Mouse (Mus musculus): Measurements from ENCODE around the gene Pklr.

Gene Pklr

DNA sequence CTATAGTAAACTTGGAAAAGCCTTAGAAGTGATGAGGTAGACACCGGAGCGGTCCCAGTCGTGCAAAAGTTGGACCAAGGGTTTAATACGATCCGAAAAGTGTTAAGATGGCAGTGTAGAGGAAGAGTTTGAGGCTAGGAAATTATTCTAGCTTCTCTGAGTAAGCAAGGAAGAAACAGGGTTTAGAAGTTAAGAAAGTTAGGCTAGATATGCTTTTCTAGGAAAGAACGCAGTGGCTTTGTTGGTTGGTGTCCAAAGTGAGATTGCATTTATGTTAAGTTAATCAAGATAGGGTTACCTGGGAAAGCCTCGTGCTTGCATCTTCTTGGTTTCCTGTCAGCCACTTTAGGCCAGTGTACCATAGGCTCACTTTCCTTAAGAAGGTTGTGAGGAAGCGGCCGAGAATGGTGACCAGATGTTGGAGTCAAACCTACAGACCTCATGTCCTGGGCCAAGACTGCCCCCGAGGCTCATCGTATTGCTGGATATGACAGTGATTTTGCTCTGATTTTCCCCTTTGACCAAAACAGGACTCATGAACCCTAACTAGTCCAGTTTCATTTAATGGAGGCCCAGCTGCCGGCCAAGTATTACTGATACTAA lies 29.4 kb downstream of the Pklr start:
- no peak for DNase-seq

DNA sequence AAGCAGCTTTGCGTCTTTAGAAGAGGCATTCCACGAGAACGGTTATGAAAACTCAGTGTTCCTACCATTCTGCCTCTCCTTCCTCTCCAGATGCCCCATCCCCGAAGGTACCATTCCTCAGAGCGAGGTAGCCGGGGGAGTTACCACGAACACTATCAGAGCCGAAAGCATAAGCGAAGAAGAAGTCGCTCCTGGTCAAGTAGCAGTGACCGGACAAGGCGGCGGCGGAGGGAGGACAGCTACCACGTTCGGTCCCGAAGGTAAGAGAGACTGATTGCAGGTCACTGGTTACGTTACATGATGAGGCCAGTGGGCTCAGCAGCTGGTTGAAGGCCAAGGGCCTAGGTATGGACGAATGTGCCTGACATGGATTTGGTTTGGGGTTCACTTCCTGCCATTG lies 31.0 kb downstream of the Pklr start:
- no peak for DNase-seq

DNA sequence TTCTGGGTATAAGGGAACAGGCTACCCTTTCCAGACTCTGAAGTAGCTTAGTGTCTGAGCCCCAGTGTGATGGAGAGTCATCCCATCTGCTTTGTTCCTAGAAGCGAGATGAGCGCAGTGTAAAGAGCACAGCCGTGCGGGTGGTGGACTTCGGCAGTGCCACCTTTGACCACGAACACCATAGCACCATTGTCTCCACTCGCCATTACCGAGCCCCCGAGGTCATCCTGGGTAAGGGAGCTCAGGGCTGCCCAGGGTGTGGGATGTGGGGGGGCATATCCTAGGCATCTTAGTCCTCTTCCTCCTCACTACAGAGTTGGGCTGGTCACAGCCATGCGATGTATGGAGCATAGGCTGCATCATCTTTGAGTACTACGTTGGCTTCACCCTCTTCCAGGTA lies 38.9 kb downstream of the Pklr start:
- no peak for DNase-seq

DNA sequence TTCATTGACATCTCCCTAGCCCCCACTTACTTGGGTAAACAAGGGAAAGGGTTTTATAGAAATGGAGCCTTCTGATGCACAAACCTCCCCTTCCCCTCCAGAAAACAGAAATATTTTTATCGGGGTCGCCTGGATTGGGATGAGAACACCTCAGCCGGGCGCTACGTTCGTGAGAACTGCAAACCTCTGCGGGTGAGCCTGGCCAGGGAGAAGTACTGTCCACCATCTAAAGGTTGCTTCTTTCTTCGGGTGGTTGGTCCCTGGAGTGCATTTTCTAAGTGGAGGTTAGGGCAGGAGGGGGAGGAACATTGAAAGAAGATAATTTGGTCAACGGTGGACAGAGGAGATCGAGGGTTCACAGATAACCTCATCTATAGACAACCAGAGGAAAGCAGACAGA lies 39.6 kb downstream of the Pklr start:
- no peak for DNase-seq

DNA sequence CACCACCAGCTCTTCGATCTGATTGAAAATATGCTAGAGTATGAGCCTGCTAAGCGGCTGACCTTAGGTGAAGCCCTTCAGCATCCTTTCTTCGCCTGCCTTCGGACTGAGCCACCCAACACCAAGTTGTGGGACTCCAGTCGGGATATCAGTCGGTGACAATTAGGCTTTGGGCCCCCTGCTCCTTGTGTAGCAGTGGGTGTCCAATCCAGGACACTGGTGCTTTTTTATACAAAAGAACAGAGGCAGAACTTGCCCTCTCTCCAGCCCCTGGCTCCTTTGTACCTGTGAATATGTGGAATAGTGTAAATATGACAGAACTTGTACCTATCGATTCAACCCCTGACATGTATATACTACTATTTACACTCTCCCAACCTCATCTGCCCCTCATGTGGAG lies 40.5 kb downstream of the Pklr start:
- no peak for DNase-seq

DNA sequence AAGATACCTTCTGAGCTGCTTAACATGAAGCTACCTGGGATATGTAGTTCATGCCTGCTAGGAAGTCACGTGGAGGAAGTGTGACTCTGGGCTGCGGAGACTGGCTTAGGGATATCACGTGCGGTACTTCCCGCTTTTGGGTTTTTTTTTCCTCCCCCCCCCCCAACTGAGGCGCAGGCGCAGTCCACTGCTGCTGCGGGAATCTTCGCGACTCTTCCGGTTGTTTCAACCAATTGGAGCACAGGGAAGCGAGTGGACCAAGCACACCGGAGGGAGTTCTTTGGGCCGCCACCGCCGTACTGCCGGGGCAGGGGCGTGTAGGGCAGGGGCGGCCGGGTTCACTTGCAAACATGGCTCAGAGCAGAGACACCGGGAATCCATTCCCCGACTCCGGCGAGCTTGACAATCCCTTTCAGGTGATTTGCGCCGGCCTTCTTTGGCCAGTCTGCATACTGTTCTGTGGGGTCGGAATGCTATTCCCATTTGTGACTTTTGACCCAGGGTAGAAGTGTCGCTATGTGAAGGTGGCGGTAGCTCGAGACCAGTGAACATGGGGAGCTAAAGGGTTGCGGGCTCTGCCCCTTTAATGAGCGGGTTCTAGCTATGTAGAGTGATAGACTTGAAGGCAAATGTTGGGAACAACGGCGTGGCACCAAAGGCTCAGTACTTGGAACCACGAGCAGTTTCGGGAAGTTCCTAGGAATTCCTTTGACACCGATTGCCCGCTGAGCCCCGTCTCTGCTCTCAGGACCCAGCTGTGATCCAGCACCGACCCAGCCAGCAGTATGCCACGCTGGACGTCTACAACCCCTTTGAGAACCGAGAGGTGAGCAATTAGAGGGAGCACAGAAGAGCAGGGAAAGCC lies 41.5 kb downstream of the Pklr start, which contains the start of gene Scamp3:
Gene Scamp3 (plus strand): TSS at position 232 of the 865 bp plus-strand sequence.
- DNase-seq: peak; percentile 99

DNA sequence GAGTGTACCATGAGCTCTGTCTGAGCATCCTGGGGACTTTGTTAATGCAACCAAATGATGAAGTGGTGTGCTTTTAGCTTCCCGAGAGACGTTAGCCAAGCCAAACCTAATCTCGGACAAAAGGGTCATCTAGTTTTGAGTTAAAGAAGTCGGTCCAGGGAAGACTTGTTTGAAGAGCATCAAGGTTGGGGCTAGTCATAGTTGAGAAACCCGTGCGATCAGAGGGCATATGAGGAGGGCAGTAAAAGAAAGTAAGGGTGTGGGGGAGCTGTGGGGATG lies 42.1 kb downstream of the Pklr start:
- no peak for DNase-seq

DNA sequence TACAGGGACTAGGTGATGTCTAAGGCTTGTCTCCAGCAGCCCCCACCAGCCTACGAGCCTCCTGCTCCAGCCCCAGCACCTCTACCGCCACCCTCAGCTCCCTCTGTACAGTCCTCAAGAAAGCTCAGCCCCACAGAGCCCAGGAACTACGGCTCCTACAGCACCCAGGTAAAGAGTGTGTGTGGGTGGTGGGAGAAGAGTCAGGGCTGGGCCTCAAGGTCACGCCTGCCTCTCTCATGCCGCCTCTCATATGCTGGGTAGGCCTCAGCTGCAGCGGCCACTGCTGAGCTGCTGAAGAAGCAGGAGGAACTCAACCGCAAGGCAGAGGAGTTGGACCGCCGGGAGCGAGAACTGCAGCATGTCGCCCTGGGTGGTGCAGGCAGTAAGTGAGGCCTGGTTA lies 43.1 kb downstream of the Pklr start:
- no peak for DNase-seq

DNA sequence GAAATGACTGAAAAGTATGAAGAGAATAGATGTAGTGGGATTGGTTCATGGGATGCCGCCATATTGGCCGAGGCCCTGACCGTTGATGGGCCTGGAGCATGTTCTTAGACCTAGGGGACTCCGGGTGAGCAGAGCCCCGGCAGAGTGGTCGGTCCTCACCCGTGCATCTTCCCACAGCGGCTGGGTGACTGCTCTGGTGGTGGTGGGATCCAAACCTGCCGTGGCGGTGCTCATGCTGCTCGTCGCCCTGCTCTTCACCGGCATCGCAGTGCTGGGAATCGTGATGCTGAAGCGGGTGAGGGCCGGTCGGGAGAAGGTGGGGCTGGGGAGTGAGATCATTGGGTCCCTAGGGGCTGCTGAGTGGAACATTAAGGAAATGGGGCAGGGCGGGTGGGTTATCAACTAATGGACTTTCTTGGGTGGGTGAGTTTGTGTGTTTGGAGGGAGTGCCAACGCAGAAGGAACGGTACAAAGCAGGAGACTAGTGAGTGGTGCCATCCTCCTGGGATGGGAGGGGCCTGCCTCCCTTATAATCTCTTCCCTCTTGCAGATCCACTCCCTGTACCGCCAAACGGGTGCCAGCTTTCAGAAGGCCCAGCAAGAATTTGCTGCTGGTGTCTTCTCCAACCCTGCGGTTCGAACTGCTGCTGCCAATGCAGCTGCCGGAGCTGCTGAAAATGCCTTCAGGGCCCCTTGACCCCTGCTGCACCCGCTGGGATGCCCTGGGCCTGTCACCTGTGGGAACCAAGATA lies 46.0 kb downstream of the Pklr start:
- no peak for DNase-seq

DNA sequence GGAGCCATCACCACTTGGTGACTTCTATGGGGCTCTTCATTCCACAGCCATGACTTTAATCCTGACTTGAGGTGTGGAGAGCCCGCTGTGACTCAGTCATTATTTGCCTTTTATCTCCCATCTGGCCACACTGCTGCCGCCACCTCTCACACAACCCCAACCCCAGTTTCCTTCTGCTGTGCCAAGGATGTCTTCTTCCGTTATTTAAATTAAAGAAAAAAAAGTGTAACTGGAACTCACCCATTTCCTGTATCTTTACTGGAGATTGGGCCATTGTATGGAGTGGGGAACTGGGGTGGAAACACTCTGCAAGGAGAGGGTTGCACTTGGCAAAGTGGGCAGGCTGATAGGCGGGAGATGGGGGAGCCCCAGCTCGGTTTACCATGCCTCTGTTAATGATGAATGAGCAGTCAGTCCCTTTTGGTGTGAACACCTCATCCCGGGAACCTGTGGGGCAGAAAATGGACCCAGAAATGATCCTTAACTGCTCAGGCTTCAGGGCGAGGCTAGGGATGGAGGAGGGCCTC lies 46.7 kb downstream of the Pklr start:
- DNase-seq: no peak

DNA sequence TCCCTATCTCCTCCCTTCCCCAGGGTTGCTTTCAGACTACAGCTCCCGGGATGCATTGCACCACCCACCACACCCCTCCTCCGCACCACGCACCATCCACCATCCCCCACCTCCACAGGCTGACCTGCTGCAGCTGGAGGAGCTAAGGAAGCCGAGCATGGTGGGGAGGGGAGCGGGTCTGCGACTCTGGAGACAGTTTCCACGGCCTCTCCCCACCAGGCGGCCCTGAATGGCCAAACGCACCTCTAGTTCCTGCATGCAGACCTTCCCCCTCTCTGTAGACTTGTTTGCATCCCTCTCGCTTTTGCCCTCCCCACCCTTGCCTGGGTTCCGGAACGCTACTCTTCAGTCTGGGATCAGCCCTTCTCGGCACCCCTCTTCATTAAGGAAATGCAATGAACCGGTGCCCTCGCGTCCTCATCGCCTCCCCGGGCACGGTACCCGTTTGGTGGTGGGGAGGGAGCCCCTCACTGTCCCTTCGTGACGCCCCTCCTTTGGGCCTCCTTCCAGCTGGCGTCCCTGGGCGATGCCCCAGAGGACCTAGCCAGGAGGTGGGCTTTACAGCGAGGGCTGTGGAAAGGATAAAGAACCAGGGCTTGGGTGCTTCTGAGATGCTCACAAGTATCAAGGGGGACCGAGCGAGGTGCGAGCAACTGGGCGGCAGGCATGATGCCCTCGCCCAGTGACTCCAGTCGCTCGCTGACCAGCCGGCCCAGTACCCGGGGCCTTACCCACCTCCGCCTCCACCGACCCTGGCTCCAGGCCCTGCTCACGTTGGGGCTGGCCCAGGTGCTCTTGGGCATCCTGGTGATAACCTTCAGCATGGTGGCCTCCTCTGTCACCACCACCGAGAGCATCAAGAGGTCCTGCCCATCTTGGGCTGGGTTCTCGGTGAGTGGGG lies 47.4 kb downstream of the Pklr start, which contains the start of gene Fam189b:
Gene Fam189b (plus strand): TSS at position 86 of the 901 bp plus-strand sequence.
- DNase-seq: peak; percentile 92

DNA sequence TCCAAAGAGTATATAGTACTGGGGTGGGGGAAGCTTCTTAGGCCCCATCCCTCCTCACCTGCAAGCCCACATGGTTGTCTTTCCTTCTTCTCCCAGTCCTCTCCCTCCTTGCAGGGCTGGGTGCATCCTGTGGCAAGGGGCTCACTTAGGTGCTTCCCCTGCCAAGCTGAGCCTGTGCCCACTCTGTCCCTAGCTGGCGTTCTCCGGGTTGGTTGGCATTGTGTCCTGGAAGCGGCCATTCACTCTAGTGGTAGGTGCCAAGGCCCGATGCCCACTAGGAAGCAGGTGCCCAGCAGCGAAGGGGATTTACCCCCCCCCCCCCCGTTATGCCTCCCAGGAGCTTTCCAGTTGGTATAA lies 48.0 kb downstream of the Pklr start:
- DNase-seq: no peak

DNA sequence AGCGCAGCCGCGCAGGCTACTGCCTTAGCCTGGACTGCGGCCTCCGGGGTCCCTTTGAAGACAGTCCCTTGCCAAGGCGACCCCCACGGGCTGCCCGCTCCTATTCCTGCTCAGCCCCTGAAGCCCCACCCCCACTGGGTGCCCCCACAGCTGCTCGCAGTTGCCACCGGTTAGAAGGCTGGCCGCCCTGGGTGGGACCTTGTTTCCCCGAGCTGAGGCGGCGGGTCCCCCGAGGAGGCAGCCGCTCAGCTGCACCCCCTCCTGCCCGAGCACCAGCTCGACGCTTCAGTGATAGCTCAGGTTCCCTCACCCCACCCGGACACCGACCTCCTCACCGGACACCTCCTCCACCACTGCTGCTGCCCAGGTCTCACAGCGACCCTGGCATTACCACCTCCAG lies 51.3 kb downstream of the Pklr start:
- DNase-seq: no peak

DNA sequence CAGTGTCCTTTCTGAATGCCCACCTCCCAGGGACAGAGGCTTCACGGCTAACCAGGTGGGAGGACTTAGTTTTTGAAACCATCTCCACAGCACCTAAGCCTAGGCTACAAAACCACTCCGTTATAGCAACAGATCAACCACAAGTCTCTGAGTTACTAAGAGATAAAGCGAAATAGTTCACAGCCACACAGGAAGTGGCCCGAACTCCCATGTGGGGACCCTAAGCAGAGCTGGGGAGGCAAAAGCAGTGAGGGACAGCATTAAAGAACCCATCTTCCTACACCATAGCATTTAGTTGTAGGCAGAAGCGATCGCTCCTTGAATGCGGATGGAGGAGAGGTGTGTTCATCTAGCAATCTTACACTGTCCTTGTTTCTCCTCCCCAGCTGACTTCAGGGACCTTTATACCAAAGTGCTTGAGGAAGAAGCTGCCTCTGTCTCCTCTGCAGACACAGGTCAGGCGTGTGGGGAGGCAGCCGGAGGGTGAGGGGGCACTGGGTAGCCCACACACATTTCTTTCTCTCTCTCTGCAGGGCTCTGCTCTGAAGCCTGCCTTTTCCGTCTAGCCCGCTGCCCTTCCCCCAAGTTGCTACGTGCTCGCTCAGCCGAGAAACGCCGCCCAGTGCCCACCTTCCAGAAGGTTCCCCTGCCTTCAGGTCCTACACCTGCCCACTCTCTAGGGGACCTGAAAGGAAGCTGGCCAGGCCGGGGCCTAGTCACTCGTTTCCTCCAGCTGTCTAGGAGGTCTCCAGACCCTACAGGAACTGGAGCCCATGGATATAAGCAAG lies 51.9 kb downstream of the Pklr start:
- no peak for DNase-seq

DNA sequence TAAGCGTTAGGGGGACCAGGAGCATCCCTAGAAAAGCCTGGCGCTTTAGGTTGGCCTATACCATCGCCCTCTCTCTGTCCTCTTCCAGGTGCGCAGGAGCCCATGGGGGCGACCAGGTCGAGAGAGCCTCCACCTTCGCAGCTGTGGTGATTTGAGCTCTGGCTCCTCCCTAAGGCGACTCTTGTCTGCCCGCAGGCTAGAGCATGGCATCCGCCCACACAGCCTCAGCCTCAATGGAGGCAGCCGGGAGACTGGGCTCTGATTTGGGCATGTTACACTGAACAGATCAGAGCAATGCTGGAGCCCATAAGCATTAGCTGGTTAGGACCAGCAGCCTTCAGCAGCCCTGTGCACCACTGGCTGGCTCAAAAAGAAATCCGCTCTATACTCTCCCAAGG lies 52.5 kb downstream of the Pklr start:
- DNase-seq: no peak

DNA sequence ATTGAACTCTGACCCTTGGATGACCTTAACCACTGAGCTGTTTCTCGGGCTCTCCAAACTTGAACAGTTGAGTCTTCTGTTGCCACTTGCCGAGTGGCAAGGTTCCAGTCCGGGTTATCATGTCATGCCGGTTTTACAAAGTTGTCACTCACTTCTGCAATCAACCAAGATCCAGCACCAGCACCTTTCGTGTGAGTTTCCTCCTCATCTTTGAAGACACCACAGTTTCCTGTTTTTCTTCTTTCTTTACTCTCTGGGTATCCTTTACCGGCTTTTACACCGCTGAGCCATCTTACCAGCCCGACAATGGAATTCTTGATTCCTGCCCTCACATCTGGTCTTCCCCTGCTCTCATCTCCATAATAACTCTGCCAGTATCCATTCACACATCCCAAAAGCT lies 54.5 kb downstream of the Pklr start:
- DNase-seq: no peak

DNA sequence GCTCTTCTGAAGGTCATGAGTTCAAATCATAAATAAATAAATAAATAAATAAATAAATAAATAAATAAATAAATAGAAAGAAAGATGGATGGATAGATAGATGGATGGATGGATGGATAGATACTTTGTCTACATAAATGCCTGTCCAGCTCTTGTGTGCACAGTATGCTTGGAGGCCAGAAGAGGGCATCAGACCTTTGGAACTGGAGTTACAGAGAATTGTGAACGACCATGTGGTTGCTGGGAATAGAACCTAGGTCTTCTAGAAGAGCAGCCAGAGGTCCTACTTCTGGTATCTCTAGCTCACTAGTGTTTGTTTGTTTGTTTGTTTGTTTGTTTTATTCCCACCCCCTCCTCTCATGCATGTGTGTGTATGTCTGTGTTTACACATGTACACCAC lies 57.4 kb downstream of the Pklr start:
- no peak for DNase-seq

DNA sequence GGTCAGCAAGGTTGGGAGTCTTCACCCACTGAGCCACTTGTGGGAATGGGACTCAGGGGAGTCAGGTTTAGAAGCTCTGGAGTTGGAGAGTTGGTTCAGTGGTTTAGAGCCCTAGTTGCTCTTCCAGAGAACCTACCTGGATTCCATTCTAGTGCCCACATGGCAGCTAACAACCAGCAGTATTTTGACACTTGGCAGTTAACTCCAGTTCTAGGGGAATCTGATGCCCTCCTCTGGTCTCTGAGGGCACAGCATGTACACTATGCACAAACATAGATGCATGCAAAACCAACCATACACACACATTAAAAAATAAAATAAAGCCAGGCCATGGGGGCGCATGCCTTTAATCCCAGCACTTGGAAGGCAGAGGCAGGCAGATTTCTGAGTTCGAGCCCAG lies 57.9 kb downstream of the Pklr start:
- DNase-seq: peak; percentile 40
